Mouse (Mus musculus) CH12.LX (cell line): ENCODE data around the gene Ptma.

Experiments
- BHLHE40 ChIP-seq: IDR thresholded peaks from 2 replicates; pipeline ENCODE4 v1.6.1; 2011; ENCODE audit warnings: mild to moderate bottlenecking, low read depth, low read length, improper control_type of control experiment
- POLR2A ChIP-seq: IDR thresholded peaks from 2 replicates; pipeline ENCODE4 v1.6.1; 2011; ENCODE audit warnings: low read depth, mild to moderate bottlenecking, improper control_type of control experiment, low read length

GRCm38 (mm10) chr1:86481468-86481867, 45.1 kb upstream of the Ptma start:
- TF ChIP-seq POLR2A (no peak), BHLHE40 (no peak)
